Mouse (Mus musculus) brain, embryonic 14.5 days (tissue): ENCODE measurements at regions not wholly inside any gene's neighbourhood (a gene's known extent, or its start where the extent isn't known, plus 50 kb on each side); places are given as distances from the start of the nearest gene placed in this dataset.

Source experiments
- CTCF ChIP-seq: fragments of 200-500 bp; IDR thresholded peaks from 2 replicates; pipeline ENCODE4 v1.5.1; 2012; ENCODE audit warnings: inconsistent platforms, mild to moderate bottlenecking, moderate library complexity, borderline replicate concordance; ENCODE audit not compliant: insufficient read depth, insufficient read length; ENCODE audit errors: extremely low read depth
- POLR2A ChIP-seq: fragments of 200-500 bp; IDR thresholded peaks from 2 replicates; pipeline ENCODE4 v1.6.1; 2012; ENCODE audit warnings: mild to moderate bottlenecking, inconsistent platforms, borderline replicate concordance; ENCODE audit not compliant: poor library complexity, insufficient read depth, insufficient read length, severe bottlenecking; ENCODE audit errors: extremely low read depth

GRCm38 (mm10) chr8:30941511-30942175 is 2486.9 kb upstream of the 5930422O12Rik start:
- TF ChIP-seq POLR2A (no peak), CTCF (no peak)
